Mouse (Mus musculus) olfactory bulb, adult 2 months (tissue): ENCODE results near the gene Tle6. TPM values are rescaled to one million over a fixed set of nuclear protein-coding genes. Genes with fewer than 3 reads are reported as not detected.
A peak's percentile ranks its signal among the peaks of the same experiment; 100 is the strongest.

Experiments used
- H3K27ac ChIP-seq: fragments of 200-500 bp; 2 replicates; pipeline ENCODE4 v1.5.1; 2012; ENCODE audit warnings: low read depth, low read length; ENCODE audit not compliant: insufficient read depth
- H3K4me1 ChIP-seq: fragments of 200-500 bp; 2 replicates; pipeline ENCODE4 v1.6.1; 2012; ENCODE audit warnings: low read length; ENCODE audit not compliant: control insufficient read depth, insufficient read depth
- H3K4me3 ChIP-seq: fragments of 200-500 bp; 2 replicates; pipeline ENCODE4 v1.5.1; 2012; ENCODE audit warnings: mild to moderate bottlenecking, low read depth, low read length, moderate library complexity; ENCODE audit not compliant: insufficient read depth
- CTCF ChIP-seq: fragments of 200-500 bp; IDR thresholded peaks from 2 replicates; pipeline ENCODE4 v1.5.1; 2012; ENCODE audit warnings: low read depth, mild to moderate bottlenecking, low read length, moderate library complexity; ENCODE audit not compliant: insufficient read depth
- POLR2A ChIP-seq: fragments of 200-500 bp; IDR thresholded peaks from 2 replicates; pipeline ENCODE4 v1.6.1; 2012; ENCODE audit warnings: mild to moderate bottlenecking, low read depth, low read length, moderate library complexity; ENCODE audit not compliant: insufficient read depth
- WGBS: fragments of 180-500 bp; shearing (Covaris S2); methylation state at CpG from one replicate; pipeline ENCODE4 v1.1.7; 2018; 5-methylcytosine and 5-hydroxymethylcytosine counted together
- polyA plus RNA-seq: library from polyadenylated mRNA; stranded (reverse); fragments of >200 nt; gene quantifications from 2 replicates; pipeline ENCODE4 v1.2.4, GENCODE M21; 2012; ENCODE audit warnings: low replicate concordance; ENCODE audit not compliant: missing spikeins, insufficient read depth, insufficient read length

The Tle6 gene
- polyA plus RNA-seq, 1 experiment: not detected

DNA sequence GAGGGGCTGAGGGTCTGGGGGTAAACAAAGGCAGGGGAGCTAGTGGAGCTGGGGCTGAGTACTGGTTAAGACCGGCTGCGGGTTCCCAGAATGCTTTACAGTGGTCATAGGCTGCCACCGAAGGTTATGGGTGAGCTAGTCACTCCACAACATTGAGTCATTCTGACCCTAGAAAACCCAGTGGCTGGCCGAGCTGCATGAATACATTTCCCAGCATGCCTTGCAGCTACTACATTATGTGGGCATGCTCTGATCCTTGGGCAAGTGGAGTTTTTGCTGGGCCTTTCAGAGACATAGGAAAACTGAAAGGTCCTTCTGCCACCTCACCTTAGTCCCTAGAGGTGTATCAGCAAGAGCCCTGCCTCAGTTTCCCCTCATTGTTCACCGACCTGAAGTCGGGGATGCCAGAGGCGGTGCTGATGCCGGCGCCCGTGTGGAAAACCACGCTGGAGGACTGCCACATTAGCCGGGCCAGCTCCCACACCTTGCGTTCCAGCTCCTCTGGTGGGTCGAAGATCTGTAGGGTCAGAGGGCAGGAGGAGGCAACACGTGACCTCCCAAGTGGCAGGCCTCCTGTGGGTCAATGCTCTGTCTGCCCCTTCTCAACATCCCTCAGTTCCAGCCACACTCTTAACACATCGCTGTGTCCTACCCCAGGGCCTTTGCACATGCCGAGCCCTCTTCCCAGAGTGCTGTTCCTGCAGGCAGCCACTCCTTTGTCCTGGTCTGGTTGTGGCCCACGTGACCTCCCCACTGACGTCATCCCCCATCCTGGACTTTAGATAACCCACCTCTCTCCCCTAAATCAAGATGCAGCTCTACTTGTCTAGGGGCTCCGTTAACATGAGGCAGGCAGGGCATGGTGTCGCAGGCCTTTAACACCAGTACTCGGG lies 25.5 kb upstream of the Tle6 start:
- Histone ChIP-seq H3K4me3 (peak overlapping the region; percentile 69), H3K4me1 (peaks cover 20% of the 10 kb centered on the region), H3K27ac (no peak overlapping the region)
- TF ChIP-seq POLR2A (no peak), CTCF (no peak)
- 88% methylated on average over 22 of the region's 22 CpGs for WGBS

DNA sequence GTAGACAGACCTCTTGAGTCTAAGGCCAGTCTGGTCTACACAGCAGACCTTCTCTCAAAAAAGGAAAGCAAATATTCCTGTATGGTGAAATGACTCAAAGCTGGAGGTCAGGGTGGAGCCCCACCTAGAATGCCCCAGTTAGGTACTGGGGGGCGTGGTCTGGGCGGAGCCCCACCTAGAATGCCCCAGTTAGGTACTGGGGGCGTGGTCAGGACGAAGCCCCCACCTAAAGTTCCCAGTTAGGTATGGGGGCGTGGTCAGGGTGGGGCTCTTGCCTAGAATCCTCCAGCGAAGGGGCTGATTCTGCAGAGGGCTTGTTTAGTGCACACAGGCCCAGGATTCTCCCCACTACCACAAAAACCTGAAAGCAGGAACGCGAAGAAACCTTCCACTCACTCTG lies 22.6 kb upstream of the Tle6 start:
- Histone ChIP-seq H3K27ac (no peak overlapping the region), H3K4me1 (peaks cover 18% of the 10 kb centered on the region), H3K4me3 (no peak overlapping the region)
- 72% methylated on average over 8 of the region's 8 CpGs for WGBS
- TF ChIP-seq CTCF (no peak), POLR2A (no peak)

DNA sequence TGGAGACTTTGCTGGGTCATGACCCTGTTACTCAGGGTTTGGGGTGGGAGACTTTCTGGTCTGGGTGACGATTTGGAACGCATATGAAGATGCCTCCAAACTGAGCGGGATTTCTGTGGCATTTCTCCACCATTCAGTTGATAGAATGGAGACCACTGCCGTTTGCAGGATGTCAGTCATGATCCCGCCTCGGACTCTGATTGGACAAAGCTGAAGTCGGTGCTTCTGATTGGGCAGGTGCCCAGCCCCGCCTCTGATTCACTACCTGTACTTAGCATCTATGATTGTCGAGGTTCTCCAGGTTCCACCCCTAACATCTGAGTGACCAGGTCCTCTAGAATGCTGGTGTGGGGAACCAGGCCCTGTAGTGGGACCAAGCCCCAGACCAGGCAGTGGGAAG lies 19.9 kb upstream of the Tle6 start:
- 61% methylated on average over 9 of the region's 9 CpGs for WGBS
- H3K27ac ChIP-seq: no peak overlapping the region
- H3K4me3 ChIP-seq: no peak overlapping the region

DNA sequence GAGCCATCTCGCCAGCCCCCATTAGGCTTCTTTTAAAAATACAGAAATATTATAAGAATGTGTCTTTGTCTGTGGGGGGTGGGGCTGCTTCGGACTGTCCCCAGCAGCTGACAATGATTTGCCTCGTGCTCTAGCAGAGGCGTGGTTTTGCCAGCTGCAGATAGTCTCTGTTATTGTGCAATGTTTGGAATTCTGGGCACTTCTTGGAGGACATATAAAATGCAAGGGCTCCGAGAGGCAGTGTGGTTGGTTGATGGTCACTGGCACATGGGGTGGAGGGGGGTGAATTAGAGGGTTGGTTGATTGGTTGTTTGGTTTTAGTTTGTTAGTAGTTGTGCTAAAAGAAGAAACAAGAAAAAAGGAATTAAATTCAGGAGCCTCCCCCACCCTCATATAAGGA lies 19.1 kb upstream of the Tle6 start:
- 72% methylated on average over 5 of the region's 5 CpGs for WGBS
- no peak overlapping the region for H3K4me3 ChIP-seq
- no peaks in the 10 kb centered on the region for H3K4me1 ChIP-seq
- TF ChIP-seq CTCF (no peak), POLR2A (no peak)
- no peak overlapping the region for H3K27ac ChIP-seq

More for the DNA sequence above, 19.9 kb upstream of the Tle6 start:
- no peaks in the 10 kb centered on the region for H3K4me1 ChIP-seq
- TF ChIP-seq CTCF: no peak
- TF ChIP-seq POLR2A: no peak

DNA sequence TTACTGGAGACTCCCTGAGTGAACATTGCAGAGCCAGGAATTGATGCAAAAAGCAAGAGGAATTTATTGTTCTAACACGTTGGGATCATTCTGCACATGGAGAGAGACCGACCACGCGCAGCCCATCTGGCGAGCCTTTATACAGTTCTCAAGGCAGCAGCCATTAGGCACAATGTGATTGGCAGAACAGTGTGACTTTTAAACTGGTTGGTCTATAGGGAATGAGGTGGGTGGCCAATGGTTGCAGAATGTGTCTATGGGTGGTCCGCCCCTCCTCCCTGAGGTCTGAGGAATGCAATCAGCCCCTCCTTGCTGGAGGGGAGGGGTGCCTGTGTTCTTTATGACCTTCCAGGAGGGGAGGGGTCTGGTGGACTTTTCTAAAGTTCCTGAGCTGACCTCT lies 14.6 kb upstream of the Tle6 start:
- Histone ChIP-seq H3K4me3 (no peak overlapping the region), H3K4me1 (peaks cover 7% of the 10 kb centered on the region), H3K27ac (no peak overlapping the region)
- TF ChIP-seq CTCF (no peak), POLR2A (no peak)
- 71% methylated on average over 6 of the region's 6 CpGs for WGBS

DNA sequence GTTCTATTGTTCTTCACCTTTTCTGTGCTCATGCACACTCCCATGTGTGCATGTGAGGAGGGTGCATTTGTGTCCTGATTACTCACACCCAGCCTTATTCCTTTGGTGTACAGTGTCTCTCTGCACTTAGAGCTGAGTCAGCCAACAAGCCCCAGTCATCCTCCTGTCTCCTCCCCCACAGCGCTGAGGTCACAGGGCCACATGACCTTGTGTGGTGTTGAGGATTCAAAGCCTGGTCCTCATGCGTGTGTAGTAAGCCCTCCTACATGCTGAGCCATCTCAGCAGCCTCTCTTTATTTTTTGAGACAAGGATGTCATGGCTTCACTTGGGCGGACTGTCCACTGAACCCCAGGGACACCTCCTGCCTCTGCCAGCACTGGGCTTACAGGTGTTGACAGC lies 11.9 kb upstream of the Tle6 start:
- WGBS: 63% methylated on average over 3 of the region's 3 CpGs
- Histone ChIP-seq H3K4me1 (peaks cover 7% of the 10 kb centered on the region), H3K27ac (0 out of 2 replicates have a peak overlapping the region, but pooled peaks have one; percentile 8), H3K4me3 (no peak overlapping the region)
- TF ChIP-seq POLR2A (no peak), CTCF (no peak)

DNA sequence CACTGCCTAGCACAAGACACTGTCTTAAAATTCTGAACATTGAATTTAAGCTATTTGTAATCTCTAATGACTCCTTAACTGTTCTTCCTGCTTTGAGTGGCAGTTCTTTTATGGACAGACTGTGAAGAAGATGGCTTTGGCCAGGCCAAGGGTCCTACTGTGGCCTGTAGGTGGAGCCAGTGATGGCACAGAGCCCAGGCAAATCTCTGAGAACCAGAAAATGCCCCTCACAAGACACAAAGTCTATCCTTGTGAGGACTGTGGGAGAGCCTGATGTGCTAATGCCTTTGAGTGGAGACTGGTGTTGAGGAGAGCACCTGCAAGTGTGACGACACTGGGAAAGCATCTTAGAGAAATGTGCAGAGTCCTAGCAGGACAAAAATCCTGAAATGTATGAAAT lies 7.4 kb upstream of the Tle6 start:
- Histone ChIP-seq H3K4me1 (peaks cover 15% of the 10 kb centered on the region), H3K27ac (no peak overlapping the region), H3K4me3 (no peak overlapping the region)
- TF ChIP-seq CTCF: no peak
- TF ChIP-seq POLR2A: no peak
- 88% methylated on average over 1 of the region's 1 CpGs for WGBS

DNA sequence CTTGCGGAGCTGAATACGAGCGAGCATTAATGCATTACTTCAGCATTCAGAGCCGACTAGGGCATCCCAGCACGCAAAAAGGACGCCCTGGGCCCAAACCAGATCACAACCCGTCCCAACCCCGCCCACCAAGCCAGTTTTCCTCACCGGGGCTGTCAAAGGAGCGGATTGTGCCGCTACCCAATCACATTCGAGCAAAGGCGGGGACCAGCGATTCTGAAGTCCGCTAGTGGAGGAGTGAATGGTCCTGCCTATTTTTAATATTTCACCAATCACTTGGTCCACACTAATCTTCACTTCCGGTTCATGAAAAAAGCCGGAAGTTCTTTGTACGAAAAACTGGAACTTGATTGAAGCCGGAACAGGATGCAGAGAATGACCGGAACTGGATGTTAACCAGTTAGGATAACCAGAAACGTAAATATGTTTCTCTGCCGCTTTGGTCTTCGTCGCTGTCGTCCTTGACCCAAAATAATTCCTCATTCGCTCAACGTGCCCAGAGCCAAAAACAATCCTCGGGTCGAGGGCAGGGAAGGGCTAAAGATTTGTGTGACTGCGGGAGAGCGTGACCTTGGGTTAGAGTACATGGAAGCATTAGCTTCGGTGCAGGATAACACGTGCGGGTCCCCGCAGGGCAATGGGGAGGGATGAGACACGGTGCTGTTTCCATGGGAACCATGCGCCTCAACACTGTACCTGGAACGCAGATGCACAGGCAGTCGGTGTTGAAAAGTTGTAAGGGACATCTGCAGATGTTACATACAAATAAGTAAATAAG lies 5.3 kb upstream of the Tle6 start, which contains the start of gene BC025920:
Gene BC025920, plus strand, starts transcription at position 297 of the 778 bp plus-strand sequence.
- H3K27ac ChIP-seq: peak within 1 kb of the TSS; percentile 92
- TF ChIP-seq POLR2A (peak; percentile 43; the same call in 1 of the 2 replicates), CTCF (no peak)
- H3K4me3 ChIP-seq: peak within 1 kb of the TSS; percentile 59
- under 1% methylated on average over 39 of the region's 39 CpGs for WGBS
- peaks cover 10% of the 10 kb centered on the region for H3K4me1 ChIP-seq

DNA sequence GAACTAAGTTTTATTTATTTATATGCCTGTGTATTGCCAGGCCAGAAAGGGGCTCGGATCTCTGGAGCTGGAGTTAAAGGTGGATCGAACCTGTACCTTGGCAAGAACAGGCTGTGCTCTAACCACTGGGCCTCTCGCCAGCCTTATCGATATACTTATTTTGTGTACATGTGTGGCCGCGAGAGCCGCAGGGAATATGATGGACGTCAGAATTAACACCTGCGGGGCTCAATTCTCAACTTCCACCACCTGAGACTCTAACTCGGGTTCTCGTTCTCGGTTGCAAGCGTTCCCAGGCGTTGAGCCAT lies 4.7 kb upstream of the Tle6 start:
- 2% methylated on average over 14 of the region's 14 CpGs for WGBS
- Histone ChIP-seq H3K4me3 (peak overlapping the region; percentile 51), H3K4me1 (peaks cover 15% of the 10 kb centered on the region), H3K27ac (peak overlapping the region; percentile 92)
- no peak for TF ChIP-seq CTCF
- no peak for TF ChIP-seq POLR2A
